ENCODE assay signal across 20 mouse cellular contexts in genomic region chr1:190845419-190845818, GRCm38 (mm10).
DNase-seq lines count a peak whose midpoint lies in the region; ATAC-seq lines count a peak whose summit lies in the region.
"Had no signal": no experiment of that assay in that cellular context is flagged by ENCODE, and none has a peak within 500 bp of the region (broad histone marks: within the 10 kb centered on the region; RNA-seq: fewer than 3 reads in every experiment).

No protein-coding gene starts in this region.

- H3K27ac ChIP-seq in intestine, embryonic 15.5 days, result no peak overlapping the region
- no peak overlapping the region for H3K27ac ChIP-seq in intestine, embryonic 16.5 days (ENCODE audit: low read length)
- H3K27ac ChIP-seq: embryonic facial prominence, embryonic 10.5 days; embryonic facial prominence, embryonic 12.5 days; forebrain, embryonic 13.5 days had no signal

- H3K36me3 ChIP-seq in intestine, embryonic 15.5 days, result peaks cover 3% of the 10 kb centered on the region; the same call in 1 of the 2 replicates
- H3K36me3 ChIP-seq in intestine, embryonic 16.5 days (ENCODE audit: control insufficient read depth, insufficient read depth, low read length), result peaks cover 2% of the 10 kb centered on the region; the same call in 1 of the 2 replicates

- WGBS in intestine, embryonic 15.5 days, result 45% methylated on average over 4 of the region's 4 CpGs
- 66% methylated on average over 4 of the region's 4 CpGs for WGBS in intestine, embryonic 16.5 days

- no peak for DNase-seq in frontal cortex, postnatal 14 days (ENCODE audit: low spot score in 2 of 2)
- DNase-seq: adrenal gland, adult 8-10 months; adrenal gland, postnatal 14 days; adrenal gland, postnatal 36 days; cerebellum, adult 11-12 months; cerebellum, adult 2 months; cerebellum, adult 9-10 months; cerebellum, postnatal 10 days; cerebellum, postnatal 25 days had no signal

- no peaks in the 10 kb centered on the region for H3K4me1 ChIP-seq in intestine, embryonic 15.5 days (replicated peaks)
- H3K4me1 ChIP-seq in intestine, embryonic 16.5 days (ENCODE audit: control insufficient read depth, insufficient read depth, low read length), result peaks cover 10% of the 10 kb centered on the region
- H3K4me1 ChIP-seq: forebrain, embryonic 13.5 days had no signal

- H3K4me2 ChIP-seq in intestine, embryonic 15.5 days (replicated peaks), result no peak overlapping the region
- H3K4me2 ChIP-seq in intestine, embryonic 16.5 days (ENCODE audit: low read depth, low read length), result no peak overlapping the region
- H3K4me2 ChIP-seq: embryonic facial prominence, embryonic 12.5 days; forebrain, embryonic 13.5 days had no signal

- ATAC-seq in intestine, embryonic 15.5 days, result peak; percentile 5; the same call in 1 of the 2 replicates
- no peak for ATAC-seq in intestine, embryonic 16.5 days
- ATAC-seq in granulocyte monocyte progenitor cell, adult 5-6 weeks (replicated peaks; ENCODE audit: poor library complexity, severe bottlenecking), result peak; percentile 63
- ATAC-seq in megakaryocyte progenitor cell, adult 5-6 weeks (replicated peaks; ENCODE audit: poor library complexity), result peak; percentile 54
- ATAC-seq in megakaryocyte-erythroid progenitor cell, adult 5-6 weeks (replicated peaks; ENCODE audit: low FRiP score, low TSS enrichment, poor library complexity, severe bottlenecking), result no peak
- ATAC-seq: activated CD4-positive, CD25-positive, alpha-beta regulatory T cell, adult 4 months; forebrain, embryonic 13.5 days had no signal

- no peak overlapping the region for H3K4me3 ChIP-seq in intestine, embryonic 15.5 days (replicated peaks)
- H3K4me3 ChIP-seq in intestine, embryonic 16.5 days (ENCODE audit: low read length), result no peak overlapping the region
- H3K4me3 ChIP-seq: embryonic facial prominence, embryonic 10.5 days; embryonic facial prominence, embryonic 12.5 days; forebrain, embryonic 13.5 days had no signal

- H3K27me3 ChIP-seq in intestine, embryonic 15.5 days (replicated peaks), result no peaks in the 10 kb centered on the region
- H3K27me3 ChIP-seq in intestine, embryonic 16.5 days (replicated peaks; ENCODE audit: control insufficient read depth, insufficient read depth, low read length), result no peaks in the 10 kb centered on the region
- H3K27me3 ChIP-seq: embryonic facial prominence, embryonic 12.5 days; forebrain, embryonic 13.5 days; Patski had no signal

- no peak overlapping the region for H3K9ac ChIP-seq in intestine, embryonic 15.5 days
- no peak overlapping the region for H3K9ac ChIP-seq in intestine, embryonic 16.5 days (ENCODE audit: low read depth, low read length)
- H3K9ac ChIP-seq: embryonic facial prominence, embryonic 12.5 days; forebrain, embryonic 13.5 days had no signal

- no peaks in the 10 kb centered on the region for H3K9me3 ChIP-seq in intestine, embryonic 15.5 days
- H3K9me3 ChIP-seq in intestine, embryonic 16.5 days (ENCODE audit: control insufficient read depth, low read length), result no peaks in the 10 kb centered on the region
- H3K9me3 ChIP-seq: embryonic facial prominence, embryonic 10.5 days; embryonic facial prominence, embryonic 12.5 days; forebrain, embryonic 13.5 days; G1E had no signal

Comparison
In these comparisons a context has a peak if more than half of its experiments do, and no peak if none do; other contexts are left out.
1. ATAC-seq: peak in intestine, embryonic 15.5 days (single experiment), granulocyte monocyte progenitor cell, adult 5-6 weeks (single experiment) and megakaryocyte progenitor cell, adult 5-6 weeks (single experiment); none in intestine, embryonic 16.5 days (single experiment) and megakaryocyte-erythroid progenitor cell, adult 5-6 weeks (single experiment).